Mouse (Mus musculus) intestine, embryonic 16.5 days (tissue): ENCODE measurements around the gene Ntn3. TPM values are rescaled to one million over a fixed set of nuclear protein-coding genes. Genes with fewer than 3 reads are reported as not detected.

Source experiments
- ATAC-seq: fragments of 200-750 bp; cut with Nextera tagmentation; 2 replicates; pipeline ENCODE4 v1.8.0; 2017; ENCODE audit warnings: moderate TSS enrichment, moderate library complexity
- H3K27ac ChIP-seq: fragments of 300-500 bp; sonication (generic); 2 replicates; pipeline ENCODE4 v1.5.1; 2014; ENCODE audit warnings: mild to moderate bottlenecking, low read length
- H3K27me3 ChIP-seq: fragments of 300-500 bp; sonication (generic); replicated peaks from 2 replicates; pipeline ENCODE4 v1.6.1; 2014; ENCODE audit warnings: low read length, control low read depth, mixed read lengths; ENCODE audit not compliant: control insufficient read depth, insufficient read depth
- H3K36me3 ChIP-seq: fragments of 300-500 bp; sonication (generic); 2 replicates; pipeline ENCODE4 v1.6.1; 2014; ENCODE audit warnings: low read length, control low read depth; ENCODE audit not compliant: control insufficient read depth, insufficient read depth
- H3K4me1 ChIP-seq: fragments of 300-500 bp; sonication (generic); 2 replicates; pipeline ENCODE4 v1.6.1; 2014; ENCODE audit warnings: low read length, control low read depth, mixed read lengths; ENCODE audit not compliant: control insufficient read depth, insufficient read depth
- H3K4me2 ChIP-seq: fragments of 300-500 bp; sonication (generic); 2 replicates; pipeline ENCODE4 v1.6.1; 2014; ENCODE audit warnings: low read depth, low read length, control low read depth
- H3K4me3 ChIP-seq: fragments of 300-500 bp; sonication (generic); 2 replicates; pipeline ENCODE4 v1.5.1; 2014; ENCODE audit warnings: mild to moderate bottlenecking, low read length
- H3K9ac ChIP-seq: fragments of 300-500 bp; sonication (generic); 2 replicates; pipeline ENCODE4 v1.6.1; 2014; ENCODE audit warnings: low read depth, low read length
- H3K9me3 ChIP-seq: fragments of 300-500 bp; sonication (generic); 2 replicates; pipeline ENCODE4 v1.6.1; 2016; ENCODE audit warnings: low read length, control low read depth; ENCODE audit not compliant: control insufficient read depth
- WGBS: fragments of 180-500 bp; shearing (Covaris S2); extraction: QIAGEN DNeasy Blood & Tissue Kit; methylation state at CpG from one replicate; pipeline ENCODE4 v1.1.7; 2014; 5-methylcytosine and 5-hydroxymethylcytosine counted together
- polyA plus RNA-seq: library from polyadenylated mRNA; unstranded; fragments of >200 nt; fragmentation: Nextera tagmentation; extraction: Ambion mirVana; gene quantifications from 2 replicates; pipeline ENCODE4 v1.2.1, GENCODE M21; 2015

The Ntn3 gene
- polyA plus RNA-seq, 1 experiment from 2014 or later: 3.1 TPM

GRCm38 (mm10) chr17:24197032-24197824 lies 12.1 kb downstream of the Ntn3 start:
- Histone ChIP-seq H3K27ac (no peak overlapping the region), H3K27me3 (no peaks in the 10 kb centered on the region), H3K9ac (no peak overlapping the region), H3K4me1 (peaks cover 16% of the 10 kb centered on the region), H3K36me3 (no peaks in the 10 kb centered on the region; the same call in 1 of the 2 replicates), H3K4me3 (no peak overlapping the region), H3K4me2 (no peak overlapping the region), H3K9me3 (no peaks in the 10 kb centered on the region)
- ATAC-seq: no peak
- 57% methylated on average over 15 of the region's 15 CpGs for WGBS

GRCm38 (mm10) chr17:24195349-24195748 lies 14.0 kb downstream of the Ntn3 start:
- 61% methylated on average over 2 of the region's 2 CpGs for WGBS
- H3K27ac ChIP-seq: no peak overlapping the region
- no peaks in the 10 kb centered on the region for H3K27me3 ChIP-seq
- no peak overlapping the region for H3K4me2 ChIP-seq
- no peaks in the 10 kb centered on the region for H3K9me3 ChIP-seq
- no peaks in the 10 kb centered on the region; the same call in 1 of the 2 replicates for H3K36me3 ChIP-seq
- H3K4me1 ChIP-seq: peaks cover 5% of the 10 kb centered on the region
- no peak for ATAC-seq
- no peak overlapping the region for H3K4me3 ChIP-seq
- no peak overlapping the region for H3K9ac ChIP-seq

GRCm38 (mm10) chr17:24193769-24194168 lies 15.6 kb downstream of the Ntn3 start:
- Histone ChIP-seq H3K27me3 (no peaks in the 10 kb centered on the region), H3K36me3 (no peaks in the 10 kb centered on the region; the same call in 1 of the 2 replicates), H3K27ac (no peak overlapping the region), H3K4me1 (no peaks in the 10 kb centered on the region; the same call in 1 of the 2 replicates), H3K9me3 (no peaks in the 10 kb centered on the region), H3K4me2 (no peak overlapping the region), H3K4me3 (no peak overlapping the region), H3K9ac (no peak overlapping the region)
- no peak for ATAC-seq
- WGBS: 79% methylated on average over 5 of the region's 5 CpGs

- Histone ChIP-seq H3K27me3 (no peaks in the 10 kb centered on the region), H3K36me3 (no peaks in the 10 kb centered on the region; the same call in 1 of the 2 replicates), H3K9ac (no peak overlapping the region), H3K4me1 (no peaks in the 10 kb centered on the region; the same call in 1 of the 2 replicates), H3K9me3 (no peaks in the 10 kb centered on the region), H3K4me3 (no peak overlapping the region), H3K4me2 (no peak overlapping the region), H3K27ac (no peak overlapping the region)
- no peak for ATAC-seq
- WGBS: 88% methylated on average over 8 of the region's 8 CpGs
Measured at GRCm38 (mm10) chr17:24193268-24193667, 16.1 kb downstream of the Ntn3 start.

DNA sequence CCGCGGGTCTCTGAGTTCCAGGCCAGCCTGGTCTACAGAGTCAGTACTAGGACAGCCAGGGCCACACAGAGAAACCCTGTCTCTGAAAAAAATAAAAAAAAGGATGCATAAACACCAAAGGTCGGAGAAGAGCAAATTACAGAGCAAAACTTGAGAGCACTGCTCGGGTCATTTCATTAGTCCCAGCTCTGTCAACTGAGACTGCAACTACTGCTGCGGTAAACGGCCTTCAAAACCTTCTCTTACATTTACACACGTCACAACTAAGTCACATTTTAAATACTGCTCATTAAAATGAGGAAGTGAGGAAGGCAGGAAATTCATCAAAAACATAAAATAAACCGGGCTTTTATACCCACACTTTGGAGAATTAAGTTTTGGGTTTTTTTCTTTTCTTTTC lies 16.5 kb downstream of the Ntn3 start:
- no peaks in the 10 kb centered on the region for H3K9me3 ChIP-seq
- no peak overlapping the region for H3K4me3 ChIP-seq
- 77% methylated on average over 8 of the region's 8 CpGs for WGBS
- H3K4me2 ChIP-seq: no peak overlapping the region
- H3K9ac ChIP-seq: no peak overlapping the region
- no peaks in the 10 kb centered on the region; the same call in 1 of the 2 replicates for H3K36me3 ChIP-seq
- H3K4me1 ChIP-seq: no peaks in the 10 kb centered on the region; the same call in 1 of the 2 replicates
- no peak overlapping the region for H3K27ac ChIP-seq
- no peak for ATAC-seq
- no peaks in the 10 kb centered on the region for H3K27me3 ChIP-seq

- Histone ChIP-seq H3K27me3 (no peaks in the 10 kb centered on the region), H3K4me3 (no peak overlapping the region), H3K4me2 (no peak overlapping the region), H3K9me3 (no peaks in the 10 kb centered on the region), H3K9ac (no peak overlapping the region), H3K36me3 (no peaks in the 10 kb centered on the region), H3K4me1 (no peaks in the 10 kb centered on the region), H3K27ac (no peak overlapping the region)
- ATAC-seq: no peak
- 76% methylated on average over 4 of the region's 4 CpGs for WGBS
Measured at GRCm38 (mm10) chr17:24191481-24191880, 17.9 kb downstream of the Ntn3 start.

- Histone ChIP-seq H3K27ac (no peak overlapping the region), H3K4me1 (no peaks in the 10 kb centered on the region), H3K9me3 (no peaks in the 10 kb centered on the region), H3K27me3 (no peaks in the 10 kb centered on the region), H3K4me2 (no peak overlapping the region), H3K4me3 (no peak overlapping the region), H3K9ac (no peak overlapping the region), H3K36me3 (no peaks in the 10 kb centered on the region)
- WGBS: 81% methylated on average over 2 of the region's 2 CpGs
- ATAC-seq: no peak
Measured at GRCm38 (mm10) chr17:24190934-24191333, 18.4 kb downstream of the Ntn3 start.

DNA sequence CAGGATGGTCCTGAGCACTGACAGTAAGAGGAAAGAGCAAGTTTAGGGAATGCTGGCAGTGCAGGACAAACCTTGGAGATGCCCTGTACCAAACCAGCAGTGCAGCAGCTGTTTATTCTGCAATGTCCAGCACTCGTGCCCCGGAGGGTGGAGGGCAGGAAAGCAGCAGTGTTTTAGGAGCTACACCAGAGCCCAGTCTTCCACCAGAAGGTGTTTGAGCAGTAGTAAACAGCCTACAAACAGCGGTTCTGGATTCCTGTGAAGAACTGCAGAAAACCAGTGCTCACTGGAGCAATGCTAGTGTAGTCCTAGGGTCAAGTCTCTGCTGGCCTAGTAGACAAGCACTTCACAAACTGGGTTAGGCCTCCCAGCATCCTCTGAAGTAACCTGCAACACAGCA lies 35.1 kb downstream of the Ntn3 start:
- H3K27me3 ChIP-seq: no peaks in the 10 kb centered on the region
- H3K27ac ChIP-seq: no peak overlapping the region
- no peaks in the 10 kb centered on the region for H3K9me3 ChIP-seq
- H3K4me1 ChIP-seq: peaks cover 7% of the 10 kb centered on the region; the same call in 1 of the 2 replicates
- no peak overlapping the region for H3K9ac ChIP-seq
- no peak overlapping the region for H3K4me2 ChIP-seq
- WGBS: 78% methylated on average over 3 of the region's 3 CpGs
- no peaks in the 10 kb centered on the region for H3K36me3 ChIP-seq
- no peak overlapping the region for H3K4me3 ChIP-seq
- ATAC-seq: no peak

DNA sequence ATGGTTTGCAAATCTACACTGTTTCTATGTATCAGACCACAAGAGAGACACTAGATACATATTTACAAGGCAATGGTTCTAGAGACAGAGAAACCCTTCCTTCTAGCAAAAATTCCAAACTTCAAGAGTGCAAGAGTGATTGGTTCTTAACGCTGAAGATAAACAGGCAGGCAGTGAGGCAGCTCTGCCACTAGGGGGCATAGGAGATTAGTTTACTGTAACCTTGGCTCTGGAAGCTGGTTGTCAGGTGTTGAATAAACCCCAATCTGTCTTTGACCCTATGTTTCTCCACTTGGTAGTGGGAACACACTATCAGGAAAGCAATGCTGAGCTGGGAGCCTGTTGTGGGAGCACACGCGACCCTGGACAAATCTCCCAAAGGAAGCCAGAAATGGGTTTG lies 35.9 kb downstream of the Ntn3 start:
- no peak for ATAC-seq
- WGBS: 3% methylated on average over 3 of the region's 3 CpGs
- H3K27me3 ChIP-seq: no peaks in the 10 kb centered on the region

More for the DNA sequence above, 35.9 kb downstream of the Ntn3 start:
- Histone ChIP-seq H3K4me3 (no peak overlapping the region), H3K9me3 (no peaks in the 10 kb centered on the region), H3K27ac (no peak overlapping the region), H3K36me3 (no peaks in the 10 kb centered on the region), H3K9ac (no peak overlapping the region), H3K4me1 (peaks cover 7% of the 10 kb centered on the region; the same call in 1 of the 2 replicates), H3K4me2 (no peak overlapping the region)
